Mouse (Mus musculus): ENCODE results near the gene Sertad1.

DNA sequence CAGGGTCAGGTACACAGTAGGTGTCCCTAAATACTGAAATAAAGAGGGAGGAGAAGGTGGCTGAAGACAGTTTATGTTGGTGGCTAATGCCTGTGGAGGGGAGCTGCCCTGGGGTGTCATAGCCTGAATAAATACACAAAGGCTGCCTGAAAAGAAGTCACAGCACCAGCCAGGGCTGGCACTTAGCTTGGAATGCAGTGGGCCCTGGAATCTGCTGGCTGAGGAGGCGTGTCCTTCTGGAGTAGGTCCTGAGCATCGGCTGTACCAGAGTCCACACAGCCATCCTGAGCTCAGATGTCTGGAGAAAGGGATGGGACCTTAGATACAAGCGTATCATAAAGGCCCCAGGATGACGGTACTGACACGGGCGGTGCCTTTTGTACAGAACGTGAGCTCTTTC lies 5.1 kb downstream of the Sertad1 start:
- no peak for TF ChIP-seq POLR2A (IDR thresholded peaks at IDR 0.05; ENCODE audit: extremely low read depth, insufficient read depth, low read length)
- no peak for TF ChIP-seq CTCF (IDR thresholded peaks at IDR 0.05; ENCODE audit: extremely low read depth, insufficient read depth, low read length)

Data from cortical plate, adult 2 months (tissue).